Mouse (Mus musculus): Measurements from ENCODE around the gene Lpar1. TPM values are rescaled to one million over a fixed set of nuclear protein-coding genes. Genes with fewer than 3 reads are reported as not detected.

The Lpar1 gene
- polyA plus RNA-seq, 2 experiments: 90.8 to 161 TPM

- Histone ChIP-seq H3K36me3 (ENCODE audit: control insufficient read depth, insufficient read depth, low read length) (peaks cover 7% of the 10 kb centered on the region; the same call in 1 of the 2 replicates), H3K27ac (replicated peaks; ENCODE audit: low read depth, low read length) (no peak overlapping the region), H3K9me3 (ENCODE audit: control insufficient read depth, low read length) (no peaks in the 10 kb centered on the region), H3K4me2 (replicated peaks; ENCODE audit: low read depth, low read length, severe bottlenecking) (no peak overlapping the region), H3K4me3 (replicated peaks; ENCODE audit: low read length) (no peak overlapping the region), H3K27me3 (ENCODE audit: control insufficient read depth, insufficient read depth, low read length) (no peaks in the 10 kb centered on the region), H3K4me1 (ENCODE audit: control insufficient read depth, insufficient read depth, low read length) (peaks cover 12% of the 10 kb centered on the region; the same call in 1 of the 2 replicates), H3K9ac (ENCODE audit: low read depth, low read length, severe bottlenecking) (no peak overlapping the region)
- no peak for DNase-seq (ENCODE audit: low spot score)
- TF ChIP-seq POLR2A (IDR thresholded peaks at IDR 0.05; ENCODE audit: borderline replicate concordance, extremely low read depth, insufficient read depth, insufficient read length): no peak
- 73% methylated on average over 13 of the region's 13 CpGs for WGBS
- no peak for ATAC-seq (ENCODE audit: low FRiP score, low read depth)
Measured at GRCm38 (mm10) chr4:58464390-58465164, 89.1 kb downstream of the Lpar1 start.

- Histone ChIP-seq H3K27ac (replicated peaks; ENCODE audit: low read depth, low read length) (no peak overlapping the region), H3K9ac (ENCODE audit: low read depth, low read length, severe bottlenecking) (no peak overlapping the region), H3K27me3 (ENCODE audit: control insufficient read depth, insufficient read depth, low read length) (no peaks in the 10 kb centered on the region), H3K36me3 (ENCODE audit: control insufficient read depth, insufficient read depth, low read length) (peaks cover 8% of the 10 kb centered on the region; the same call in 1 of the 2 replicates), H3K4me3 (replicated peaks; ENCODE audit: low read length) (no peak overlapping the region), H3K4me1 (ENCODE audit: control insufficient read depth, insufficient read depth, low read length) (peaks cover 12% of the 10 kb centered on the region; the same call in 1 of the 2 replicates), H3K4me2 (replicated peaks; ENCODE audit: low read depth, low read length, severe bottlenecking) (no peak overlapping the region), H3K9me3 (ENCODE audit: control insufficient read depth, low read length) (0 out of 2 replicates have a peak, but pooled peaks cover 3% of the 10 kb centered on the region)
- DNase-seq (ENCODE audit: low spot score) (no peak), ATAC-seq (ENCODE audit: low FRiP score, low read depth) (no peak)
- WGBS: 63% methylated on average over 5 of the region's 5 CpGs
- no peak for TF ChIP-seq POLR2A (IDR thresholded peaks at IDR 0.05; ENCODE audit: borderline replicate concordance, extremely low read depth, insufficient read depth, insufficient read length)
Measured at GRCm38 (mm10) chr4:58462990-58463389, 90.7 kb downstream of the Lpar1 start.

- H3K27ac ChIP-seq (replicated peaks; ENCODE audit: low read depth, low read length): no peak overlapping the region
- H3K36me3 ChIP-seq (ENCODE audit: control insufficient read depth, insufficient read depth, low read length): peaks cover 12% of the 10 kb centered on the region; the same call in 1 of the 2 replicates
- WGBS: 79% methylated on average over 2 of the region's 2 CpGs
- ATAC-seq (ENCODE audit: low FRiP score, low read depth): no peak
- 0 out of 2 replicates have a peak, but pooled peaks cover 3% of the 10 kb centered on the region for H3K9me3 ChIP-seq (ENCODE audit: control insufficient read depth, low read length)
- H3K4me3 ChIP-seq (replicated peaks; ENCODE audit: low read length): no peak overlapping the region
- no peak overlapping the region for H3K9ac ChIP-seq (ENCODE audit: low read depth, low read length, severe bottlenecking)
- H3K27me3 ChIP-seq (ENCODE audit: control insufficient read depth, insufficient read depth, low read length): no peaks in the 10 kb centered on the region
- H3K4me1 ChIP-seq (ENCODE audit: control insufficient read depth, insufficient read depth, low read length): peaks cover 12% of the 10 kb centered on the region; the same call in 1 of the 2 replicates
- H3K4me2 ChIP-seq (replicated peaks; ENCODE audit: low read depth, low read length, severe bottlenecking): no peak overlapping the region
- no peak for TF ChIP-seq POLR2A (IDR thresholded peaks at IDR 0.05; ENCODE audit: borderline replicate concordance, extremely low read depth, insufficient read depth, insufficient read length)
- no peak for DNase-seq (ENCODE audit: low spot score)
Measured at GRCm38 (mm10) chr4:58462586-58462985, 91.1 kb downstream of the Lpar1 start.

GRCm38 (mm10) chr4:58453334-58453733 is 100.4 kb downstream of the Lpar1 start:
- Histone ChIP-seq H3K4me3 (replicated peaks; ENCODE audit: low read length) (no peak overlapping the region), H3K9ac (ENCODE audit: low read depth, low read length, severe bottlenecking) (no peak overlapping the region), H3K4me1 (ENCODE audit: control insufficient read depth, insufficient read depth, low read length) (peaks cover 3% of the 10 kb centered on the region; the same call in 1 of the 2 replicates), H3K27me3 (ENCODE audit: control insufficient read depth, insufficient read depth, low read length) (no peaks in the 10 kb centered on the region), H3K4me2 (replicated peaks; ENCODE audit: low read depth, low read length, severe bottlenecking) (no peak overlapping the region), H3K27ac (replicated peaks; ENCODE audit: low read depth, low read length) (no peak overlapping the region), H3K9me3 (ENCODE audit: control insufficient read depth, low read length) (no peaks in the 10 kb centered on the region), H3K36me3 (ENCODE audit: control insufficient read depth, insufficient read depth, low read length) (peaks cover 5% of the 10 kb centered on the region; the same call in 1 of the 2 replicates)
- 44% methylated on average over 4 of the region's 4 CpGs for WGBS
- DNase-seq (ENCODE audit: low spot score) (peak; percentile 17), ATAC-seq (ENCODE audit: low FRiP score, low read depth) (no peak)
- no peak for TF ChIP-seq POLR2A (IDR thresholded peaks at IDR 0.05; ENCODE audit: borderline replicate concordance, extremely low read depth, insufficient read depth, insufficient read length)

GRCm38 (mm10) chr4:58448825-58449224 is 104.9 kb downstream of the Lpar1 start:
- WGBS: 95% methylated on average over 3 of the region's 3 CpGs
- Histone ChIP-seq H3K4me2 (replicated peaks; ENCODE audit: low read depth, low read length, severe bottlenecking) (no peak overlapping the region), H3K9me3 (ENCODE audit: control insufficient read depth, low read length) (no peaks in the 10 kb centered on the region), H3K27me3 (ENCODE audit: control insufficient read depth, insufficient read depth, low read length) (no peaks in the 10 kb centered on the region), H3K36me3 (ENCODE audit: control insufficient read depth, insufficient read depth, low read length) (peaks cover under 1% of the 10 kb centered on the region; the same call in 1 of the 2 replicates), H3K27ac (replicated peaks; ENCODE audit: low read depth, low read length) (no peak overlapping the region), H3K4me3 (replicated peaks; ENCODE audit: low read length) (no peak overlapping the region), H3K9ac (ENCODE audit: low read depth, low read length, severe bottlenecking) (no peak overlapping the region), H3K4me1 (ENCODE audit: control insufficient read depth, insufficient read depth, low read length) (peaks cover 3% of the 10 kb centered on the region; the same call in 1 of the 2 replicates)
- ATAC-seq (ENCODE audit: low FRiP score, low read depth): no peak
- no peak for TF ChIP-seq POLR2A (IDR thresholded peaks at IDR 0.05; ENCODE audit: borderline replicate concordance, extremely low read depth, insufficient read depth, insufficient read length)
- DNase-seq (ENCODE audit: low spot score): no peak
